Mouse (Mus musculus) left cerebral cortex, adult 9 months (tissue): Measurements from ENCODE around the gene Slc52a3.
A peak's percentile ranks its signal among the peaks of the same experiment; 100 is the strongest.

Experiments used
- DNase-seq, 2 experiments: peaks; one replicate each; pipeline ENCODE4 v3.0.0; 2022; ENCODE audit warnings: low spot score in 2 of 2

Slc52a3 gene

GRCm38 (mm10) chr2:151999669-152000290 is 3.5 kb downstream of the Slc52a3 start:
- DNase-seq = no peak

- no peak for DNase-seq
Measured at GRCm38 (mm10) chr2:152000291-152000679, 4.0 kb downstream of the Slc52a3 start.

GRCm38 (mm10) chr2:152000735-152001134 is 4.4 kb downstream of the Slc52a3 start:
- no peak for DNase-seq

GRCm38 (mm10) chr2:152002529-152002928 is 6.2 kb downstream of the Slc52a3 start:
- DNase-seq = no peak

- peak in 1 of 2 experiments; percentile 39 for DNase-seq
Measured at GRCm38 (mm10) chr2:152007783-152008182, 11.5 kb downstream of the Slc52a3 start.

GRCm38 (mm10) chr2:152009061-152009779 is 12.9 kb downstream of the Slc52a3 start:
- no peak for DNase-seq

- DNase-seq = no peak
Measured at GRCm38 (mm10) chr2:152010251-152010650, 13.9 kb downstream of the Slc52a3 start.

GRCm38 (mm10) chr2:152010661-152011060 is 14.3 kb downstream of the Slc52a3 start:
- no peak for DNase-seq

GRCm38 (mm10) chr2:152011724-152012123 is 15.4 kb downstream of the Slc52a3 start:
- no peak for DNase-seq

- no peak for DNase-seq
Measured at GRCm38 (mm10) chr2:152012222-152012621, 15.9 kb downstream of the Slc52a3 start.

GRCm38 (mm10) chr2:152012701-152013100 is 16.4 kb downstream of the Slc52a3 start:
- DNase-seq = no peak

- DNase-seq = no peak
Measured at GRCm38 (mm10) chr2:152015997-152016396, 19.7 kb downstream of the Slc52a3 start.

GRCm38 (mm10) chr2:152016666-152017065 is 20.4 kb downstream of the Slc52a3 start:
- no peak for DNase-seq

- DNase-seq = peak in 1 of 2 experiments; percentile 40
Measured at GRCm38 (mm10) chr2:152020255-152020654, 23.9 kb downstream of the Slc52a3 start.

- no peak for DNase-seq
Measured at GRCm38 (mm10) chr2:152022022-152022421, 25.7 kb downstream of the Slc52a3 start.

GRCm38 (mm10) chr2:152024883-152025422 is 28.6 kb downstream of the Slc52a3 start:
- DNase-seq = no peak

- DNase-seq = peak; percentile 28 to 84
Measured at GRCm38 (mm10) chr2:152029252-152030082, 33.2 kb downstream of the Slc52a3 start.

GRCm38 (mm10) chr2:152030986-152031385 is 34.7 kb downstream of the Slc52a3 start:
- no peak for DNase-seq

GRCm38 (mm10) chr2:152040101-152040500 is 43.8 kb downstream of the Slc52a3 start:
- no peak for DNase-seq

GRCm38 (mm10) chr2:152047116-152048002 is 51.0 kb downstream of the Slc52a3 start:
- DNase-seq = no peak
